Mouse (Mus musculus) erythroid progenitor cell, adult 5-6 weeks (primary cell): ENCODE measurements around the gene Impg2. TPM values are rescaled to one million over a fixed set of nuclear protein-coding genes. Genes with fewer than 3 reads are reported as not detected.

Source experiments
- ATAC-seq: replicated peaks from 2 replicates; pipeline ENCODE4 v1.8.0; 2016; ENCODE audit warnings: moderate number of reproducible peaks, mild to moderate bottlenecking, moderate TSS enrichment, inconsistent platforms; ENCODE audit not compliant: poor library complexity, low FRiP score, severe bottlenecking
- total RNA-seq, 2 experiments: library from RNA; stranded (forward) in 1 of 2; stranded (reverse) in 1 of 2; fragments of 150-400 nt in 1 of 2; fragments of 186-747, 209-891 nt in 1 of 2; gene quantifications; 2 replicates each; pipeline versions ENCODE4 v1.2.3 to v1.2.4; 2015 to 2017; ENCODE audit warnings: low replicate concordance in 2 of 2

The Impg2 gene
- 1.4 and 3.8 TPM in 2 replicates for total RNA-seq (2015; ENCODE audit: low replicate concordance)
- 0.61 and 4.2 TPM in 2 replicates for total RNA-seq (2017; ENCODE audit: low replicate concordance)

- ATAC-seq, result no peak
Measured at GRCm38 (mm10) chr16:56204051-56204450, at the start of gene Impg2. Impg2 (plus strand) TSS chr16:56204313.

- no peak for ATAC-seq
Measured at GRCm38 (mm10) chr16:56163466-56163865, 40.6 kb upstream of the Impg2 start.

- ATAC-seq, result no peak
Measured at GRCm38 (mm10) chr16:56170247-56170646, 33.9 kb upstream of the Impg2 start.

DNA sequence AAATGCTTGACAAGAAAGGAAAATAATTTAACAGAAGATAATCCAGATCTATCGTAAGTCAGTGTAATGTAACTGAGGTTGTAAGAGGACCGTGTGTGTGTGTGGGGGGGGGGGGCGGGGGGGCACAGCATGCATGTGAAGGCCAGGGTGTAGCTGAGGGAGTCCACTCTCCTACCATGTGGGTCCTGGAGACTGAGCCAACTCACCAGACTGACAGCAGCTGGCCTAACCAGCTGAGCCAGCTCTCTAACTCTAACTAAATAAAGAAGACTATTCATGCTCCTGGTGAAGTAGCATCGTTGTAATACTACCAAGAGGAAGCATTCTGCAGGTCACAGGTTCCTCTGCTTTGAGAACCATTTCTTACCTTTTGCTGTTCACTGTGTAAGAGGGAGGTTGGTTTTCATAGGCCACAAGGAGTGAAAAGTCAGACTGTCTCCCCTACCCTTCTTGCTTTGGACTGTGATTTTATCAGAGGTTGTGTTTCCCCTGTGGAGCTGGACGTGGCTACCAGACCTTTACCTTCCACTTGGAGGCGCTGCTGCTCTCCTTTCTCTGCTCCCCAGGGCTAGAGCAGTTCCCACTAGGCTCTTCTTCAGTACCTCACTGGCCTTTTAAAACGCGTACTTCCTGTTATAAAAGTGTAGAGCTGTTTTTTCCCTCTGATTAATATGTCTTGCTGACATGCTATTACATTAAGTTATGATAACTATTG lies 28.1 kb upstream of the Impg2 start:
- ATAC-seq, result no peak

- ATAC-seq, result no peak
Measured at GRCm38 (mm10) chr16:56186863-56187262, 17.2 kb upstream of the Impg2 start.

GRCm38 (mm10) chr16:56188198-56188597 lies 15.9 kb upstream of the Impg2 start:
- ATAC-seq, result no peak

DNA sequence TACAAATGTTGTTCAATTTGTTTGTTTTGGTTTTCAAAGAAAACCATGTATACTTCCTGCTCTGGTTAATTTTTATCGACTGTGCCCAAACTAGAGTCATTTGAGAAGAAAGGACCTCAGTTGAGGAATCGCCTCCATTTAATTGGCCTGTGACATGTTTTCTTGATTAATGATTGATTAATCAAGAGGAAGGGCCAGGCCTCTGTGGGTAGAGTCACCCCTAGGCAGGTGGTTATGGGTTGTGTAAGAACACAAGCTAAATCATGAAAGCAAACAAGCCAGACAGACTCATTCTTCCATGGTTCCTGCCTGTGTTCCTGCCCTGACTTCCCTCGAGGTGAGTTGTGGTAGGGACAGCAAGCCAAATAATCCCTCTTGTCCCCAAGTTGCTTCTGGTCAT lies 8.6 kb downstream of the Impg2 start:
- no peak for ATAC-seq

DNA sequence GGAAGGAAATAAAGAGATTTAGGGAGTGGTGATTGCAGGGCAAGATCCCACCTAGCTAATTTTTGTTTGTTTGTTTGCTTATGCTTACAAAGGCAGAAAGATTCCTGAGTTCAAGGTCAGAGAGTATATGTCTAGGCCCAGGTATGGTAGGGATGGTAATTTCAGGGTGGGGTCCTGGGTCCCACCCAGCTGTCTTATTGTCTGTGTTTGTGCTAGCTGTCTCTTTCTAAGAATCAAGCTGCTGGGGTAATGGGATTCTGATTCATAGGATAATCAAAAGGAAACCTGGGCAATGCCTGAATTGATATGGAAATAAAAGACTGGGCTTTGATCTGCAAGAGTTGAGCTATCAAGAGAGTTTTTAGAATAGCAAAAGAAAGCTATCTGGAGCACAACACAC lies 23.6 kb downstream of the Impg2 start:
- no peak for ATAC-seq

DNA sequence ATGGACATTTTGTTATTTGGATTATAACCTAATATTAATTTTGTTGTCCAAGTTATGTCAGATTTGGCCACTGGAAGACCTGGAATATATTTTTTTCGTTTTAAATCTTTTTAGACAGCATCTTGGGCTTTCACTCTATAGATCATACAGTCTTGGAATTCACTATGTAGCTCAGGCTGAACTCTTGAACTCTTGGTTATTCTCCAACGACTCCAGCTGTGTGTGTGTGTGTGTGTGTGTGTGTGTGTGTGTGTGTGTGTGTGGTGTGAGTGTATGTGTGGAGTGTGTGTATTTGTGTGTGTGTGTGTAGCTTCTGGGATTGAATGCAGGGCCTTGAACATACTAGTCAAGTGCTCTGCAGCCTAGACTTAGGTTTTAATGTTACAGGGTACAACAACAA lies 25.3 kb downstream of the Impg2 start:
- ATAC-seq, result no peak

DNA sequence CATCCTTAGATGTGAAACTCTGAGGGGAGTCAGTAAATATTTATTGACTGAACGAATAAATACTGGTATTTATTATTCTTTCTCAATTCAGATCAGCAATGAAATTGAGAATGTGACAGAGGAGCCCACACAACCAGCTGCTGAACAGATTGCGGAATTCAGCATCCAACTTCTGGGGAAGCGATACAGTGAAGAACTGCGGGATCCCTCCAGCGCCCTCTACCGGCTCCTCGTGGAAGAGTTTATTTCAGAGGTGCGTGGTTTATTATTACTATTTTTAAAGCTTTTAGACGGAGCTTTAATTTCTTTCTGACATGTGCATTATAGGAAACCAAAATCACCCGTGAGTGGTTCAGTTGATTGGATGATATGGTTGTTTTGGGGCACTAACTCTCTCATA lies 27.2 kb downstream of the Impg2 start:
- no peak for ATAC-seq

- no peak for ATAC-seq
Measured at GRCm38 (mm10) chr16:56232736-56233135, 28.6 kb downstream of the Impg2 start.

DNA sequence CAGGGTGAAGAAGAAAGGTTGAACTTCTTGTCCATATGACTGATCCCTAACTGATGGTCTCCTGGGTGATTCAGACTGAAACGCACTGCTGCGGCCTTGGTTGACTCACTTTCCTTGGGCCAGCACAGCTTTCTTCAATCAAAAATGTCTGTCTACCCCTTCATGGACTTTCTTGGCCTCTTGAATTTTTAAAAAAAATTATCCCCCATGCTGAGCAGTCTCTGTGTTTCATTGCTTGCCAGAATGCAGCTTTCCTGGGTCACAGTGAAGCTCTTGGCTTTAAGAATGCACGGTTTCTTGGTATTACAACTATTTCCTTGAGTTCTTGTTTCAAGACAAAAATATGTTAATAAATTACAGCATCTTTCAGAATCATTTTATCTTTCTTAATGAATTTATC lies 41.9 kb downstream of the Impg2 start:
- ATAC-seq, result no peak

DNA sequence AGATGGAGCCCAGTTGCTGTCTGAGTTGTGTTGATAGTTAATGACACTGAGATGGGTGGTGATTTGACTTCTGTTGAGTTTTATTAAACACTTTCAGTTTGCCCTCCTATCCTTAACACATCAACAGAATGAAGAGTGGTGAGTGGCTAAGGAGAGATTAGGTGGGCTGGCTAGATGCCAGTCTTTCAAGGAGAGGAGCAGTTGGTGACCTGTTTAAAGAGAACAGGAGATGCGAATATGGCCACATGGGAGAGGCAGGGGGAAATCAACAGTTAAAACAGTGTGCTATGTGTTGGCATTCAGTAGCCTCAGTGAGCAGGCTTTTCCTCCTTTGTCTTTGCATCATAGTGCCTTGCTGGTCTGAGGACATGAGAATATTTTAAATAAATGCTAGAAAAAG lies 69.8 kb downstream of the Impg2 start:
- ATAC-seq, result no peak

DNA sequence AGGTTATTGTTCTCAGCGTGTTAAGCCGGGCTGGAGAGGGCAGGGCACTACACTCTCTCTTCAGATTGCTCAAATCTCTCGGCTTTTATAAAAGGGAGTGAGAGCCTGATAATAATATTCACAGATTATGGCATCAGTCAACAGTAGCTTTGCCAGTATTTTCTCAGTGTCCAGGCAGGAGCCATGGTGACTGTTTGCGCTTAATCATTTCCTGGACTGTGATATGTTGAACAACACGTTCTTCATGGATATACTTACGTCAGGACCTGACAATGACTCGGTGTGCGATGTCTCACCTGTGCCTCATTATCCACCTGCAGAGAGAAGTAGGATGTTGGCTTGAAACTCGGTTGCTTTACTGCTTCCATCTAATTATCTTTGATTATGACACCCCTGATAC lies 74.9 kb downstream of the Impg2 start:
- ATAC-seq, result no peak

DNA sequence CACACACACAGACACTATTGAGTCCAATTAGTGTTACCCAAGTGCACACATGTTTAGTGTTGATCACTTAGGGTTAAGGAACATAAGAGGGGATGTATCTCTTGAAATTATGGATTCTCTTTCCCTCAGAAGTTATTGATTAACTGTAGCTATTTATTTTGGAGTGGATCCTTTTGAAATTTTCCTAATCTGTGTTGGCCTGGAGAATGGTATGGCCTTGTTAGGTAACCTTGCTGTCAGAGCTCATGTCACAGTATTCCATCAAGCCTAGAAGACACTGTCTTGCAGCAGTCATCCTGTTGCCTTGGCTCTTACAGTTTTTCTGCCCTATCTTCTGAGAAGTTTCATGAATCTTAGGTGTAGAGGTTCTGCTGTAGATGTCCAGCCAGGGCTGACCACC lies 75.6 kb downstream of the Impg2 start:
- no peak for ATAC-seq

- no peak for ATAC-seq
Measured at GRCm38 (mm10) chr16:56281336-56281735, 77.2 kb downstream of the Impg2 start.

- ATAC-seq, result no peak
Measured at GRCm38 (mm10) chr16:56283330-56283729, 79.2 kb downstream of the Impg2 start.

DNA sequence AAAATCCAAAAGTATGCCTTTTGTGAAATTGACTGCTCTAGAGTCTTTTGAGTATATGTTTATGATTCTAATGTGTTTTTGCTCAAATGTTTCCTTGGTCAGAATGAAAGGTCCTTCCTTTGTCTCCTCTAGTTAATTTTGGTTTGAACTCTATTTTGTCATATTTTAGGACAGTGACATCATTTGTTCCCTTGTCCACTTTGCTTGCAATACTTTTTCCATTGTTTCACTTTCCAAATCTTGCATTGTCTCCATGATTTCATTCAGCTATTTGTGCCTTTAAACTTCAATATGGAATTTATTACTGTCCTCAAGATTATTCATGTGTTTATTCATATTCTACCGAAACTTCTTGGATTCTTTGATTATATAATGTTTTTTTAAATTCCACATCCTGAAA lies 79.8 kb downstream of the Impg2 start:
- no peak for ATAC-seq

- no peak for ATAC-seq
Measured at GRCm38 (mm10) chr16:56286076-56286475, 82.0 kb downstream of the Impg2 start.

GRCm38 (mm10) chr16:56286977-56287376 lies 82.9 kb downstream of the Impg2 start:
- ATAC-seq, result no peak

GRCm38 (mm10) chr16:56294887-56295286 lies 90.8 kb downstream of the Impg2 start:
- no peak for ATAC-seq
